Mouse (Mus musculus): Measurements from ENCODE around the gene Satl1. TPM values are rescaled to one million over a fixed set of nuclear protein-coding genes. Genes with fewer than 3 reads are reported as not detected.

Gene Satl1
- polyA plus RNA-seq, 1 experiment from 2014 or later: not detected

GRCm38 (mm10) chrX:112368426-112368825 is 38.2 kb downstream of the Satl1 start:
- H3K4me1 ChIP-seq (ENCODE audit: insufficient read depth, low read depth, low read length): no peaks in the 10 kb centered on the region
- no peaks in the 10 kb centered on the region for H3K36me3 ChIP-seq (ENCODE audit: insufficient read depth, low read length)
- no peaks in the 10 kb centered on the region; the same call in 1 of the 2 replicates for H3K9me3 ChIP-seq (ENCODE audit: low read length)
- no peak overlapping the region for H3K4me2 ChIP-seq (replicated peaks; ENCODE audit: low read depth, low read length)
- no peak overlapping the region for H3K4me3 ChIP-seq (ENCODE audit: low read depth, low read length)
- no peak for DNase-seq (ENCODE audit: low spot score)
- no peak for ATAC-seq
- no peak for TF ChIP-seq EP300 (IDR thresholded peaks at IDR 0.05)
- TF ChIP-seq CTCF (IDR thresholded peaks at IDR 0.05): 0 out of 2 replicates have a peak, but pooled peaks have one; percentile 13
- no peaks in the 10 kb centered on the region for H3K27me3 ChIP-seq (replicated peaks; ENCODE audit: insufficient read depth, low read length)
- H3K27ac ChIP-seq (ENCODE audit: low read length): no peak overlapping the region
- no peak overlapping the region for H3K9ac ChIP-seq (replicated peaks; ENCODE audit: low read depth)
- WGBS: 23% methylated on average over 4 of the region's 4 CpGs

GRCm38 (mm10) chrX:112348395-112348791 is 58.2 kb downstream of the Satl1 start:
- peak; percentile 52 for TF ChIP-seq CTCF (IDR thresholded peaks at IDR 0.05)
- TF ChIP-seq EP300 (IDR thresholded peaks at IDR 0.05): no peak
- WGBS: 29% methylated on average over 3 of the region's 3 CpGs
- DNase-seq (ENCODE audit: low spot score): peak; percentile 46

GRCm38 (mm10) chrX:112347467-112348394 is 58.8 kb downstream of the Satl1 start:
- no peaks in the 10 kb centered on the region for H3K4me1 ChIP-seq (ENCODE audit: insufficient read depth, low read depth, low read length)
- no peaks in the 10 kb centered on the region for H3K36me3 ChIP-seq (ENCODE audit: insufficient read depth, low read length)
- H3K9me3 ChIP-seq (ENCODE audit: low read length): no peaks in the 10 kb centered on the region
- DNase-seq (ENCODE audit: low spot score) (no peak), ATAC-seq (no peak)
- H3K4me3 ChIP-seq (ENCODE audit: low read depth, low read length): no peak overlapping the region
- H3K4me2 ChIP-seq (replicated peaks; ENCODE audit: low read depth, low read length): no peak overlapping the region
- H3K9ac ChIP-seq (replicated peaks; ENCODE audit: low read depth): no peak overlapping the region
- 69% methylated on average over 4 of the region's 4 CpGs for WGBS
- no peaks in the 10 kb centered on the region for H3K27me3 ChIP-seq (replicated peaks; ENCODE audit: insufficient read depth, low read length)
- TF ChIP-seq EP300 (IDR thresholded peaks at IDR 0.05): no peak
- TF ChIP-seq CTCF (IDR thresholded peaks at IDR 0.05): no peak
- no peak overlapping the region for H3K27ac ChIP-seq (ENCODE audit: low read length)

More at GRCm38 (mm10) chrX:112348395-112348791, 58.2 kb downstream of the Satl1 start:
- Histone ChIP-seq H3K9me3 (ENCODE audit: low read length) (no peaks in the 10 kb centered on the region), H3K4me1 (ENCODE audit: insufficient read depth, low read depth, low read length) (no peaks in the 10 kb centered on the region), H3K36me3 (ENCODE audit: insufficient read depth, low read length) (no peaks in the 10 kb centered on the region), H3K4me2 (replicated peaks; ENCODE audit: low read depth, low read length) (no peak overlapping the region), H3K9ac (replicated peaks; ENCODE audit: low read depth) (no peak overlapping the region), H3K4me3 (ENCODE audit: low read depth, low read length) (no peak overlapping the region), H3K27me3 (replicated peaks; ENCODE audit: insufficient read depth, low read length) (no peaks in the 10 kb centered on the region), H3K27ac (ENCODE audit: low read length) (no peak overlapping the region)
- ATAC-seq: no peak

GRCm38 (mm10) chrX:112339486-112339885 is 67.1 kb downstream of the Satl1 start:
- H3K4me2 ChIP-seq (replicated peaks; ENCODE audit: low read depth, low read length): no peak overlapping the region
- no peak for DNase-seq (ENCODE audit: low spot score)
- no peak for ATAC-seq
- TF ChIP-seq CTCF (IDR thresholded peaks at IDR 0.05) (no peak), EP300 (IDR thresholded peaks at IDR 0.05) (no peak)
- H3K9ac ChIP-seq (replicated peaks; ENCODE audit: low read depth): no peak overlapping the region
- no peak overlapping the region for H3K4me3 ChIP-seq (ENCODE audit: low read depth, low read length)
- H3K27me3 ChIP-seq (replicated peaks; ENCODE audit: insufficient read depth, low read length): no peaks in the 10 kb centered on the region
- H3K4me1 ChIP-seq (ENCODE audit: insufficient read depth, low read depth, low read length): no peaks in the 10 kb centered on the region
- no peak overlapping the region for H3K27ac ChIP-seq (ENCODE audit: low read length)
- WGBS: 68% methylated on average over 3 of the region's 3 CpGs
- H3K9me3 ChIP-seq (ENCODE audit: low read length): no peaks in the 10 kb centered on the region
- no peaks in the 10 kb centered on the region for H3K36me3 ChIP-seq (ENCODE audit: insufficient read depth, low read length)

Other genes starting within 250 kb of the Satl1 start
- gene 4933403O08Rik, start 167.7 kb downstream of the Satl1 start, polyA plus RNA-seq (2015; fragmentation: Nextera tagmentation; extraction: Ambion mirVana): not detected in 2 replicates
- gene Apool, start 95.4 kb downstream of the Satl1 start, polyA plus RNA-seq (2015; fragmentation: Nextera tagmentation; extraction: Ambion mirVana): 38.5 and 41.9 TPM in 2 replicates
- not detected in 2 replicates for gene 2010106E10Rik, start 88.5 kb upstream of the Satl1 start, polyA plus RNA-seq (2015; fragmentation: Nextera tagmentation; extraction: Ambion mirVana)
- gene Zfp711, start 193.7 kb upstream of the Satl1 start, polyA plus RNA-seq (2015; fragmentation: Nextera tagmentation; extraction: Ambion mirVana): 7.4 and 7.7 TPM in 2 replicates